Mouse (Mus musculus) embryonic fibroblast, embryonic 13.5 days (primary cell): ENCODE results near the gene Rnf146.

Experiments used
- CTCF ChIP-seq: IDR thresholded peaks from 2 replicates; pipeline ENCODE4 v1.5.1; 2011; ENCODE audit warnings: mild to moderate bottlenecking, control low read depth, low read length, moderate library complexity, borderline replicate concordance; ENCODE audit not compliant: insufficient read depth
- POLR2A ChIP-seq: IDR thresholded peaks from 2 replicates; pipeline ENCODE4 v1.6.1; 2011; ENCODE audit warnings: low read depth, mild to moderate bottlenecking, control low read depth, low read length, moderate library complexity

GRCm38 (mm10) chr10:29351420-29351819 lies 10.8 kb downstream of the Rnf146 start:
- TF ChIP-seq CTCF (no peak), POLR2A (no peak)
